21 mouse cellular contexts compared by ENCODE assay signal in the genomic region with DNA sequence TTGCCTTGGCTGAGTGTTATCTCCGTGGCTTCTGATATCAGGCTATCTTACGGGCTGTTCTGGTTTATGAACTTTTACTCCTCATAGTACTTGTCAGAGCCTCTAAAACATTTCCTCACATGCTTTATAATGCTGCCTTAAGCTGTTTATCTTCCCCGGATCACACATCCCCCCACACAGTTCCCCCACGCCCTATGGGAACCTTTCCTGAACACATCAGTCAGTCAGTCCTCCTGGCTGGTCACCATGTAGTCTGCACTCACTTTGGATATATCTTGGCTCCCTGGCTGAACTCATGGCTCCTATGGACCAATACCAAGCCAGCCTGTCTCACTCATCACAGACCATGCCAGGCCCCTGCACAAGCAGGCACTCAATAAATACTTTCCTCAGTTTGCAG. TPM values are rescaled to one million over a fixed set of nuclear protein-coding genes. Genes with fewer than 3 reads are reported as not detected.
DNase-seq lines count a peak whose midpoint lies in the region; ATAC-seq and TF ChIP-seq lines count a peak whose summit lies in the region.
"Had no signal": no experiment of that assay in that cellular context is flagged by ENCODE, and none has a peak within 500 bp of the region (broad histone marks: within the 10 kb centered on the region; RNA-seq: fewer than 3 reads in every experiment).

No protein-coding gene starts in this region.

- TF ChIP-seq POLR2A in lung, adult 2 months (IDR thresholded peaks at IDR 0.05; ENCODE audit: borderline replicate concordance, extremely low read depth, low read depth, low read length) = no peak
- TF ChIP-seq POLR2A in small intestine, adult 2 months (IDR thresholded peaks at IDR 0.05; ENCODE audit: low read depth, low read length) = no peak

- DNase-seq in lung, adult 18-20 months = peak; percentile 17 to 51
- DNase-seq in lung, adult 2 months = no peak
- DNase-seq in lung, postnatal 14 days = peak; percentile 8
- no peak for DNase-seq in gastrocnemius, postnatal 36 days
- no peak for DNase-seq in kidney, adult 8-10 months
- DNase-seq: adrenal gland, adult 2 months; adrenal gland, postnatal 25 days; cerebellum, adult 2 months; cerebellum, postnatal 10 days; forebrain, postnatal 0 days; gastrocnemius, adult 2 months; gastrocnemius, postnatal 25 days; heart, postnatal 14 days had no signal

- peak; percentile 16 for ATAC-seq in intestine, embryonic 15.5 days
- ATAC-seq: forebrain, embryonic 13.5 days; forebrain, postnatal 0 days had no signal

- H3K36me3 ChIP-seq in intestine, embryonic 15.5 days = peaks cover 3% of the 10 kb centered on the region; the same call in 1 of the 2 replicates
- peaks cover 9% of the 10 kb centered on the region for H3K36me3 ChIP-seq in small intestine, adult 2 months (ENCODE audit: control insufficient read depth, insufficient read depth, low read length)

- H3K9ac ChIP-seq in intestine, embryonic 15.5 days = no peak overlapping the region
- H3K9ac ChIP-seq: forebrain, embryonic 13.5 days; forebrain, postnatal 0 days; heart, embryonic 15.5 days; hindbrain, embryonic 13.5 days had no signal

- no peaks in the 10 kb centered on the region for H3K27me3 ChIP-seq in intestine, embryonic 15.5 days (replicated peaks)
- no peaks in the 10 kb centered on the region for H3K27me3 ChIP-seq in small intestine, adult 2 months (ENCODE audit: control insufficient read depth, insufficient read depth, low read length)
- H3K27me3 ChIP-seq: CH12.LX; forebrain, embryonic 13.5 days; heart, embryonic 15.5 days; hindbrain, embryonic 13.5 days had no signal

- TF ChIP-seq CTCF in lung, adult 2 months (IDR thresholded peaks at IDR 0.05; ENCODE audit: insufficient read depth, low read length) = no peak
- no peak for TF ChIP-seq CTCF in small intestine, adult 2 months (IDR thresholded peaks at IDR 0.05; ENCODE audit: extremely low read depth, insufficient read length, insufficient replicate concordance, low read depth, low read length)

- intact Hi-C loops in gastrocnemius, postnatal 36 days (cut with DNase I) = no loop called here

- H3K4me2 ChIP-seq in intestine, embryonic 15.5 days (replicated peaks) = no peak overlapping the region
- H3K4me2 ChIP-seq: forebrain, embryonic 13.5 days; heart, embryonic 11.5 days; heart, embryonic 15.5 days; hindbrain, embryonic 13.5 days had no signal

- no peaks in the 10 kb centered on the region for H3K9me3 ChIP-seq in intestine, embryonic 15.5 days
- H3K9me3 ChIP-seq: embryonic facial prominence, embryonic 10.5 days; forebrain, embryonic 13.5 days; heart, embryonic 15.5 days; hindbrain, embryonic 13.5 days had no signal

- H3K27ac ChIP-seq in intestine, embryonic 15.5 days = no peak overlapping the region
- peak overlapping the region; percentile 61 for H3K27ac ChIP-seq in small intestine, adult 2 months (ENCODE audit: insufficient read depth, low read depth, low read length)
- H3K27ac ChIP-seq: embryonic facial prominence, embryonic 10.5 days; forebrain, embryonic 13.5 days; gastrocnemius, adult 2 months; heart, embryonic 15.5 days; hindbrain, embryonic 13.5 days had no signal

- no peak overlapping the region for H3K4me3 ChIP-seq in lung, adult 2 months (replicated peaks; ENCODE audit: extremely low read depth, low read depth, low read length)
- H3K4me3 ChIP-seq in intestine, embryonic 15.5 days (replicated peaks) = no peak overlapping the region
- no peak overlapping the region for H3K4me3 ChIP-seq in small intestine, adult 2 months (ENCODE audit: low read depth, low read length)
- H3K4me3 ChIP-seq: embryonic facial prominence, embryonic 10.5 days; forebrain, embryonic 13.5 days; gastrocnemius, adult 2 months; heart, embryonic 15.5 days; hindbrain, embryonic 13.5 days had no signal

- WGBS in lung, adult 2 months = 43% methylated on average over 4 of the region's 4 CpGs
- WGBS in intestine, embryonic 15.5 days = 59% methylated on average over 4 of the region's 4 CpGs
- WGBS in small intestine, adult 2 months = 30% methylated on average over 4 of the region's 4 CpGs

- peaks cover 10% of the 10 kb centered on the region for H3K4me1 ChIP-seq in lung, adult 2 months (ENCODE audit: control insufficient read depth, insufficient read depth, low read length)
- peaks cover 14% of the 10 kb centered on the region for H3K4me1 ChIP-seq in intestine, embryonic 15.5 days (replicated peaks)
- H3K4me1 ChIP-seq in small intestine, adult 2 months (ENCODE audit: control insufficient read depth, insufficient read depth, insufficient read length, low read length) = peaks cover 17% of the 10 kb centered on the region

RNA-seq across cellular contexts. Expression of a gene that starts 2.9 kb away (rescaled TPM):
- 10.0 and 23.5 TPM in 2 replicates for polyA plus RNA-seq in lung, adult 2 months (2012; rRNA removed)
- polyA plus RNA-seq in intestine, embryonic 15.5 days (2015; fragmentation: Nextera tagmentation; extraction: Ambion mirVana) = 13.2 and 14.9 TPM in 2 replicates
- polyA plus RNA-seq in small intestine, adult 2 months (2012; rRNA removed) = 5.6 and 12.1 TPM in 2 replicates
- 1 to 10 TPM; 3.1 to 4.7 TPM for total RNA-seq in gastrocnemius, postnatal 36 days (2021)

RNA-seq across cellular contexts. Expression of a gene that starts 39.9 kb away (rescaled TPM):
- 14.6 and 18.0 TPM in 2 replicates for polyA plus RNA-seq in lung, adult 2 months (2012; rRNA removed)
- polyA plus RNA-seq in intestine, embryonic 15.5 days (2015; fragmentation: Nextera tagmentation; extraction: Ambion mirVana) = 66.5 and 82.2 TPM in 2 replicates
- 7.7 and 18.9 TPM in 2 replicates for polyA plus RNA-seq in small intestine, adult 2 months (2012; rRNA removed)
- total RNA-seq in gastrocnemius, postnatal 36 days (2021) = 10 to 100 TPM; 18.0 to 18.5 TPM

RNA-seq across cellular contexts. Expression of a gene that starts 42.6 kb away (rescaled TPM):
- polyA plus RNA-seq in lung, adult 2 months (2012; rRNA removed) = 3.0 and 3.8 TPM in 2 replicates
- polyA plus RNA-seq in intestine, embryonic 15.5 days (2015; fragmentation: Nextera tagmentation; extraction: Ambion mirVana) = 13.2 and 13.9 TPM in 2 replicates
- 1.1 and 1.5 TPM in 2 replicates for polyA plus RNA-seq in small intestine, adult 2 months (2012; rRNA removed)
- 1 to 10 TPM; 1.5 to 1.7 TPM for total RNA-seq in gastrocnemius, postnatal 36 days (2021)

Comparison
In these comparisons a context has a peak if more than half of its experiments do, and no peak if none do; other contexts are left out.
1. DNase-seq: peak in lung, adult 18-20 months (2 of 2) and lung, postnatal 14 days (single experiment); none in lung, adult 2 months (single experiment), gastrocnemius, postnatal 36 days (0 of 2) and kidney, adult 8-10 months (0 of 2).